Mouse (Mus musculus) forebrain, embryonic 11.5 days (tissue): ENCODE measurements around the gene Zmynd10. TPM values are rescaled to one million over a fixed set of nuclear protein-coding genes. Genes with fewer than 3 reads are reported as not detected.
A peak's percentile ranks its signal among the peaks of the same experiment; 100 is the strongest.

Experiments
- ATAC-seq: fragments of 200-750 bp; cut with Nextera tagmentation; replicated peaks from 2 replicates; pipeline ENCODE4 v1.8.0; 2017; ENCODE audit warnings: moderate TSS enrichment; ENCODE audit not compliant: low FRiP score
- DNase-seq: peaks from one replicate; pipeline ENCODE4 v3.0.0-alpha.2; 2017; ENCODE audit warnings: low spot score
- H3K27ac ChIP-seq: fragments of 300-500 bp; sonication (generic); 2 replicates; pipeline ENCODE4 v1.5.1; 2014; ENCODE audit warnings: low read depth, low read length
- H3K27me3 ChIP-seq: fragments of 300-500 bp; sonication (generic); 2 replicates; pipeline ENCODE4 v1.6.1; 2014; ENCODE audit warnings: mild to moderate bottlenecking, low read length, mixed read lengths; ENCODE audit not compliant: control insufficient read depth, insufficient read depth
- H3K36me3 ChIP-seq: fragments of 300-500 bp; sonication (generic); 2 replicates; pipeline ENCODE4 v1.6.1; 2014; ENCODE audit warnings: mild to moderate bottlenecking, low read length, moderate library complexity, mixed read lengths; ENCODE audit not compliant: control insufficient read depth, insufficient read depth
- H3K4me1 ChIP-seq: fragments of 300-500 bp; sonication (generic); replicated peaks from 2 replicates; pipeline ENCODE4 v1.6.1; 2014; ENCODE audit warnings: low read length, mixed read lengths; ENCODE audit not compliant: control insufficient read depth, insufficient read depth
- H3K4me2 ChIP-seq: fragments of 300-500 bp; sonication (generic); 2 replicates; pipeline ENCODE4 v1.6.1; 2014; ENCODE audit warnings: low read depth, mild to moderate bottlenecking, low read length, moderate library complexity, mixed read lengths; ENCODE audit not compliant: severe bottlenecking
- H3K4me3 ChIP-seq: fragments of 300-500 bp; sonication (generic); 2 replicates; pipeline ENCODE4 v1.5.1; 2014; ENCODE audit warnings: low read depth, low read length
- H3K9ac ChIP-seq: fragments of 300-500 bp; sonication (generic); 2 replicates; pipeline ENCODE4 v1.6.1; 2014; ENCODE audit warnings: low read length
- H3K9me3 ChIP-seq: fragments of 300-500 bp; sonication (generic); 2 replicates; pipeline ENCODE4 v1.6.1; 2016; ENCODE audit warnings: low read length, mixed read lengths; ENCODE audit not compliant: control insufficient read depth
- WGBS: fragments of 180-500 bp; shearing (Covaris S2); extraction: QIAGEN DNeasy Blood & Tissue Kit; methylation state at CpG from one replicate; pipeline ENCODE4 v1.1.7; 2014; 5-methylcytosine and 5-hydroxymethylcytosine counted together
- polyA plus RNA-seq: library from polyadenylated mRNA; unstranded; fragments of >200 nt; fragmentation: Nextera tagmentation; extraction: Ambion mirVana; gene quantifications from 2 replicates; pipeline ENCODE4 v1.2.1, GENCODE M21; 2014

The Zmynd10 gene
- polyA plus RNA-seq, 1 experiment from 2014 or later, result 1.1 TPM

GRCm38 (mm10) chr9:107583174-107583573, 36.1 kb downstream of the Zmynd10 start:
- no peaks in the 10 kb centered on the region for H3K9me3 ChIP-seq
- H3K27ac ChIP-seq, result no peak overlapping the region
- DNase-seq (no peak), ATAC-seq (no peak)
- no peaks in the 10 kb centered on the region for H3K36me3 ChIP-seq
- WGBS, result 92% methylated on average over 14 of the region's 14 CpGs
- no peaks in the 10 kb centered on the region for H3K27me3 ChIP-seq
- H3K4me3 ChIP-seq, result no peak overlapping the region
- H3K4me2 ChIP-seq, result no peak overlapping the region
- no peak overlapping the region for H3K9ac ChIP-seq
- H3K4me1 ChIP-seq, result peaks cover 12% of the 10 kb centered on the region

- no peaks in the 10 kb centered on the region for H3K9me3 ChIP-seq
- H3K4me3 ChIP-seq, result no peak overlapping the region
- WGBS, result 95% methylated on average over 5 of the region's 5 CpGs
- peaks cover 3% of the 10 kb centered on the region; the same call in 1 of the 2 replicates for H3K36me3 ChIP-seq
- no peak overlapping the region for H3K4me2 ChIP-seq
- H3K4me1 ChIP-seq, result peaks cover 5% of the 10 kb centered on the region; the same call in 1 of the 2 replicates
- no peak overlapping the region for H3K27ac ChIP-seq
- DNase-seq (no peak), ATAC-seq (no peak)
- H3K27me3 ChIP-seq, result no peaks in the 10 kb centered on the region
- no peak overlapping the region for H3K9ac ChIP-seq
Measured at GRCm38 (mm10) chr9:107586504-107586903, 39.4 kb downstream of the Zmynd10 start.

- peak within 1 kb of the TSS; percentile 68 for H3K9ac ChIP-seq
- H3K36me3 ChIP-seq, result peaks cover 3% of the 10 kb centered on the region; the same call in 1 of the 2 replicates
- WGBS, result 13% methylated on average over 46 of the region's 46 CpGs
Measured at GRCm38 (mm10) chr9:107586974-107587832, 40.1 kb downstream of the Zmynd10 start, which contains the start of gene Ifrd2. Gene Ifrd2, plus strand, starts transcription at chr9:107587642.

GRCm38 (mm10) chr9:107587833-107588639, 40.9 kb downstream of the Zmynd10 start:
- Histone ChIP-seq H3K27me3 (no peaks in the 10 kb centered on the region), H3K9ac (peak overlapping the region; percentile 68), H3K4me3 (peak overlapping the region; percentile 64), H3K36me3 (peaks cover 3% of the 10 kb centered on the region; the same call in 1 of the 2 replicates), H3K27ac (no peak overlapping the region), H3K9me3 (no peaks in the 10 kb centered on the region), H3K4me2 (peak overlapping the region; percentile 86), H3K4me1 (peaks cover 3% of the 10 kb centered on the region; the same call in 1 of the 2 replicates)
- DNase-seq, result no peak
- ATAC-seq, result no peak
- WGBS, result 5% methylated on average over 33 of the region's 33 CpGs

More at GRCm38 (mm10) chr9:107586974-107587832, 40.1 kb downstream of the Zmynd10 start, which contains the start of gene Ifrd2:
- DNase-seq (peak; percentile 97), ATAC-seq (peak; percentile 98)
- Histone ChIP-seq H3K4me2 (peak within 1 kb of the TSS; percentile 86), H3K4me3 (peak within 1 kb of the TSS; percentile 64), H3K27ac (no peak within 1 kb of the TSS), H3K9me3 (no peaks in the 10 kb centered on the region), H3K27me3 (no peaks in the 10 kb centered on the region), H3K4me1 (peaks cover 3% of the 10 kb centered on the region; the same call in 1 of the 2 replicates)

GRCm38 (mm10) chr9:107590058-107590772, 43.1 kb downstream of the Zmynd10 start:
- WGBS, result 93% methylated on average over 25 of the region's 25 CpGs
- Histone ChIP-seq H3K9me3 (no peaks in the 10 kb centered on the region), H3K27me3 (no peaks in the 10 kb centered on the region), H3K9ac (no peak overlapping the region), H3K4me1 (peaks cover 3% of the 10 kb centered on the region; the same call in 1 of the 2 replicates), H3K36me3 (peaks cover 3% of the 10 kb centered on the region; the same call in 1 of the 2 replicates), H3K4me2 (no peak overlapping the region), H3K27ac (no peak overlapping the region), H3K4me3 (no peak overlapping the region)
- ATAC-seq, result no peak
- no peak for DNase-seq

- no peak overlapping the region for H3K9ac ChIP-seq
- no peak overlapping the region for H3K4me3 ChIP-seq
- no peaks in the 10 kb centered on the region for H3K27me3 ChIP-seq
- ATAC-seq (no peak), DNase-seq (no peak)
- 96% methylated on average over 6 of the region's 6 CpGs for WGBS
- H3K36me3 ChIP-seq, result peaks cover 3% of the 10 kb centered on the region; the same call in 1 of the 2 replicates
- H3K4me2 ChIP-seq, result no peak overlapping the region
- peaks cover 3% of the 10 kb centered on the region; the same call in 1 of the 2 replicates for H3K4me1 ChIP-seq
- H3K9me3 ChIP-seq, result no peaks in the 10 kb centered on the region
- no peak overlapping the region for H3K27ac ChIP-seq
Measured at GRCm38 (mm10) chr9:107590773-107591060, 43.6 kb downstream of the Zmynd10 start.

- H3K9me3 ChIP-seq, result no peaks in the 10 kb centered on the region
- no peak for ATAC-seq
- peaks cover 1% of the 10 kb centered on the region; the same call in 1 of the 2 replicates for H3K4me1 ChIP-seq
- H3K36me3 ChIP-seq, result peaks cover 3% of the 10 kb centered on the region; the same call in 1 of the 2 replicates
- H3K27me3 ChIP-seq, result no peaks in the 10 kb centered on the region
- no peak overlapping the region for H3K9ac ChIP-seq
- H3K27ac ChIP-seq, result no peak overlapping the region
- 83% methylated on average over 11 of the region's 11 CpGs for WGBS
- no peak for DNase-seq
- H3K4me3 ChIP-seq, result no peak overlapping the region
- H3K4me2 ChIP-seq, result no peak overlapping the region
Measured at GRCm38 (mm10) chr9:107593101-107593976, 46.2 kb downstream of the Zmynd10 start.
